Mouse (Mus musculus) midbrain, embryonic 11.5 days (tissue): ENCODE measurements at regions not wholly inside any gene's neighbourhood (a gene's known extent, or its start where the extent isn't known, plus 50 kb on each side); places are given as distances from the start of the nearest gene placed in this dataset.

Experiments
- ATAC-seq: fragments of 200-750 bp; cut with Nextera tagmentation; 2 replicates; pipeline ENCODE4 v1.8.0; 2017; ENCODE audit warnings: moderate TSS enrichment, moderate library complexity; ENCODE audit not compliant: low FRiP score
- DNase-seq: peaks from one replicate; pipeline ENCODE4 v3.0.0; 2015; ENCODE audit warnings: low spot score; ENCODE audit errors: missing footprints
- H3K27ac ChIP-seq: fragments of 300-500 bp; sonication (generic); 2 replicates; pipeline ENCODE4 v1.5.1; 2014; ENCODE audit warnings: low read depth, low read length
- H3K27me3 ChIP-seq: fragments of 300-500 bp; sonication (generic); 2 replicates; pipeline ENCODE4 v1.6.1; 2014; ENCODE audit warnings: mild to moderate bottlenecking, low read length, moderate library complexity, mixed read lengths; ENCODE audit not compliant: control insufficient read depth, insufficient read depth
- H3K36me3 ChIP-seq: fragments of 300-500 bp; sonication (generic); 2 replicates; pipeline ENCODE4 v1.6.1; 2014; ENCODE audit warnings: mild to moderate bottlenecking, low read length, moderate library complexity, mixed read lengths; ENCODE audit not compliant: control insufficient read depth, insufficient read depth
- H3K4me1 ChIP-seq: fragments of 300-500 bp; sonication (generic); 2 replicates; pipeline ENCODE4 v1.6.1; 2014; ENCODE audit warnings: low read length; ENCODE audit not compliant: control insufficient read depth, insufficient read depth
- H3K4me2 ChIP-seq: fragments of 300-500 bp; sonication (generic); 2 replicates; pipeline ENCODE4 v1.6.1; 2014; ENCODE audit warnings: mild to moderate bottlenecking, moderate library complexity
- H3K4me3 ChIP-seq: fragments of 300-500 bp; sonication (generic); 2 replicates; pipeline ENCODE4 v1.5.1; 2014; ENCODE audit warnings: low read depth, low read length
- H3K9ac ChIP-seq: fragments of 300-500 bp; sonication (generic); 2 replicates; pipeline ENCODE4 v1.6.1; 2014; ENCODE audit warnings: low read length
- H3K9me3 ChIP-seq: fragments of 300-500 bp; sonication (generic); 2 replicates; pipeline ENCODE4 v1.6.1; 2016; ENCODE audit warnings: low read length; ENCODE audit not compliant: control insufficient read depth
- WGBS: fragments of 180-500 bp; shearing (Covaris S2); extraction: QIAGEN DNeasy Blood & Tissue Kit; methylation state at CpG from one replicate; pipeline ENCODE4 v1.1.7; 2014; 5-methylcytosine and 5-hydroxymethylcytosine counted together

GRCm38 (mm10) chr9:41914611-41915010, 209.5 kb downstream of the Sorl1 start:
- peaks cover 13% of the 10 kb centered on the region for H3K4me1 ChIP-seq
- no peak for ATAC-seq
- no peaks in the 10 kb centered on the region for H3K36me3 ChIP-seq
- 94% methylated on average over 6 of the region's 6 CpGs for WGBS
- H3K27me3 ChIP-seq = no peaks in the 10 kb centered on the region
- H3K9me3 ChIP-seq = no peaks in the 10 kb centered on the region; the same call in 1 of the 2 replicates
- DNase-seq = no peak
- H3K9ac ChIP-seq = no peak overlapping the region
- H3K4me3 ChIP-seq = no peak overlapping the region
- H3K4me2 ChIP-seq = no peak overlapping the region
- H3K27ac ChIP-seq = no peak overlapping the region

GRCm38 (mm10) chr9:41913911-41914310, 210.2 kb downstream of the Sorl1 start:
- H3K36me3 ChIP-seq = no peaks in the 10 kb centered on the region
- H3K9me3 ChIP-seq = no peaks in the 10 kb centered on the region; the same call in 1 of the 2 replicates
- H3K4me3 ChIP-seq = no peak overlapping the region
- H3K4me2 ChIP-seq = no peak overlapping the region
- H3K4me1 ChIP-seq = peaks cover 7% of the 10 kb centered on the region
- ATAC-seq = no peak
- WGBS = 80% methylated on average over 3 of the region's 3 CpGs
- no peak for DNase-seq
- no peak overlapping the region for H3K9ac ChIP-seq
- no peaks in the 10 kb centered on the region for H3K27me3 ChIP-seq
- H3K27ac ChIP-seq = no peak overlapping the region

GRCm38 (mm10) chr9:41912482-41912881, 211.6 kb downstream of the Sorl1 start:
- Histone ChIP-seq H3K9me3 (no peaks in the 10 kb centered on the region; the same call in 1 of the 2 replicates), H3K9ac (no peak overlapping the region), H3K27me3 (no peaks in the 10 kb centered on the region), H3K4me2 (no peak overlapping the region), H3K36me3 (no peaks in the 10 kb centered on the region), H3K4me1 (no peaks in the 10 kb centered on the region), H3K27ac (no peak overlapping the region), H3K4me3 (no peak overlapping the region)
- no peak for ATAC-seq
- DNase-seq = no peak
- WGBS = 90% methylated on average over 5 of the region's 5 CpGs

GRCm38 (mm10) chr9:41900606-41900974, 223.5 kb downstream of the Sorl1 start:
- Histone ChIP-seq H3K9me3 (no peaks in the 10 kb centered on the region), H3K4me1 (peaks cover 9% of the 10 kb centered on the region; the same call in 1 of the 2 replicates), H3K36me3 (no peaks in the 10 kb centered on the region), H3K4me3 (no peak overlapping the region), H3K27me3 (no peaks in the 10 kb centered on the region), H3K4me2 (no peak overlapping the region), H3K9ac (no peak overlapping the region), H3K27ac (no peak overlapping the region)
- WGBS = 76% methylated on average over 8 of the region's 8 CpGs
- ATAC-seq (no peak), DNase-seq (no peak)

GRCm38 (mm10) chr9:41899766-41900605, 224.1 kb downstream of the Sorl1 start:
- no peak for DNase-seq
- no peak overlapping the region for H3K27ac ChIP-seq
- H3K36me3 ChIP-seq = no peaks in the 10 kb centered on the region

GRCm38 (mm10) chr9:41895106-41895505, 229.0 kb downstream of the Sorl1 start:
- no peak for DNase-seq
- Histone ChIP-seq H3K4me1 (peaks cover 19% of the 10 kb centered on the region), H3K9ac (no peak overlapping the region), H3K27me3 (no peaks in the 10 kb centered on the region), H3K4me2 (no peak overlapping the region), H3K4me3 (no peak overlapping the region), H3K27ac (no peak overlapping the region), H3K9me3 (no peaks in the 10 kb centered on the region), H3K36me3 (no peaks in the 10 kb centered on the region)
- ATAC-seq = no peak
- 84% methylated on average over 5 of the region's 5 CpGs for WGBS

More at GRCm38 (mm10) chr9:41899766-41900605, 224.1 kb downstream of the Sorl1 start:
- Histone ChIP-seq H3K9ac (no peak overlapping the region), H3K9me3 (no peaks in the 10 kb centered on the region), H3K4me2 (no peak overlapping the region), H3K4me1 (peaks cover 9% of the 10 kb centered on the region; the same call in 1 of the 2 replicates), H3K27me3 (no peaks in the 10 kb centered on the region), H3K4me3 (no peak overlapping the region)
- 41% methylated on average over 11 of the region's 11 CpGs for WGBS
- ATAC-seq = no peak

GRCm38 (mm10) chr9:41892841-41893240, 231.3 kb downstream of the Sorl1 start:
- Histone ChIP-seq H3K4me1 (peaks cover 15% of the 10 kb centered on the region), H3K36me3 (no peaks in the 10 kb centered on the region), H3K27me3 (no peaks in the 10 kb centered on the region), H3K9me3 (no peaks in the 10 kb centered on the region), H3K9ac (no peak overlapping the region), H3K4me3 (no peak overlapping the region), H3K4me2 (no peak overlapping the region), H3K27ac (no peak overlapping the region)
- WGBS = 64% methylated on average over 3 of the region's 3 CpGs
- ATAC-seq (no peak), DNase-seq (no peak)

- peak overlapping the region; percentile 66 for H3K9ac ChIP-seq
- peak overlapping the region; percentile 42; the same call in 1 of the 2 replicates for H3K4me2 ChIP-seq
- ATAC-seq (peak; percentile 7; the same call in 1 of the 2 replicates), DNase-seq (peak; percentile 87)
- H3K4me1 ChIP-seq = peaks cover 15% of the 10 kb centered on the region
- H3K27ac ChIP-seq = peak overlapping the region; percentile 86
- H3K27me3 ChIP-seq = no peaks in the 10 kb centered on the region
- H3K9me3 ChIP-seq = no peaks in the 10 kb centered on the region
- no peak overlapping the region for H3K4me3 ChIP-seq
- WGBS = 44% methylated on average over 7 of the region's 7 CpGs
- H3K36me3 ChIP-seq = no peaks in the 10 kb centered on the region
Observed at GRCm38 (mm10) chr9:41891206-41891605, 232.9 kb downstream of the Sorl1 start.

- H3K9ac ChIP-seq = peak overlapping the region; percentile 66
- peak; percentile 95 for ATAC-seq
Observed at GRCm38 (mm10) chr9:41890273-41891141, 233.6 kb downstream of the Sorl1 start.

More at GRCm38 (mm10) chr9:41890273-41891141, 233.6 kb downstream of the Sorl1 start:
- Histone ChIP-seq H3K4me3 (peak overlapping the region; percentile 17), H3K27ac (peak overlapping the region; percentile 86), H3K4me2 (peak overlapping the region; percentile 42), H3K9me3 (no peaks in the 10 kb centered on the region), H3K4me1 (peaks cover 15% of the 10 kb centered on the region), H3K27me3 (no peaks in the 10 kb centered on the region), H3K36me3 (no peaks in the 10 kb centered on the region)
- 2% methylated on average over 37 of the region's 42 CpGs for WGBS
- DNase-seq = peak; percentile 98
